Mouse (Mus musculus) mouse trophoblast stem cell (cell line): ENCODE data around the gene Ugt1a5.

Experiments
- in situ Hi-C, 2 experiments: fragments of 300-500 bp; cut with MseI, MboI; formaldehyde crosslinking; loops; 2 replicates in 1 of 2; 3 replicates in 1 of 2; pipeline ENCODE4 v1.15.1; 2025

Ugt1a5 gene

DNA sequence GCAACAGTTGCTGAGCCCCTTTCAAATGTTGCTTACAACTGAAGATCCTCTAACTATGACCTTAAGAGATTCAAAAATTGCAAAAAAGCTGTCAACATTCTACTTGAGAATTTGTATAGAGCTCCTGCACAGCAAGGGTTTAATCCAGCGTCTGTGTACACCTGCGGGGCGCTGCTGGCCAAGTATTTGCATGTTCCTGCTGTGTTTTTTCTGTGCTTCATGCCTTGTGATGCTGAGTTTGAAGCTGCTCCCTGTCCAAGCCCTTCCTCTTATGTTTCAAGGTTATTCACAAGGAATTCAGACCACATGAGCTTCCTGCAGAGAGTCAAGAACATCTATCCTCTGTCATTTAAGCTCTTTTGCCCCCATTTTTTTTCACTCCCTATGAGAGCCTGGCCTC lies 26.3 kb downstream of the Ugt1a5 start:
- in situ Hi-C loops: loop anchor here (25.0 kb wide), 2 partner anchors 220 to 655 kb away; partner anchors contain the start of gene Spp2 (in 1 of the 2)

DNA sequence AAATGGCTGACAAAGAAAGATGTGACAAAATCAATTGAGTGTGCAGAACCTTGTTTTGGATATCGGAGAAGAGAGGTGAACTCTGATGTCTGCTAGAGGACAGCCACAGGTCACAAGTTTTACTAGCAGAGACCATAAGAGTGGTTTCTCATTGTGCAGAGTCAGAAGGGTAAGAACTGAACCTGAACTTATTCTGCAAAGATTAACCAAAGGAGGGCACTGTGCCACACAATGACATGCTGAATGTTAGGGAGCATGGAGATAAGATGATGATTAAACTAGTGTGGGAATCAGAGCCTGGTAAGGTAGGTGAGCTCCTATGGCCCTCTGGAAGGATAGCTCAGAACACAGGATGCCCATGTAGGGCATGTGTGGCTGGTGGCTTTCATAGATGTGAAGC lies 29.9 kb downstream of the Ugt1a5 start:
- in situ Hi-C loops: loop anchor here (25.0 kb wide), 2 partner anchors 217 to 658 kb away; partner anchors contain the start of gene Spp2 (in 1 of the 2)

- in situ Hi-C loops: loop anchor here (25.0 kb wide), 2 partner anchors 215 to 660 kb away; partner anchors contain the start of gene Spp2 (in 1 of the 2)
Measured at GRCm38 (mm10) chr1:88197443-88197842, 31.6 kb downstream of the Ugt1a5 start.

DNA sequence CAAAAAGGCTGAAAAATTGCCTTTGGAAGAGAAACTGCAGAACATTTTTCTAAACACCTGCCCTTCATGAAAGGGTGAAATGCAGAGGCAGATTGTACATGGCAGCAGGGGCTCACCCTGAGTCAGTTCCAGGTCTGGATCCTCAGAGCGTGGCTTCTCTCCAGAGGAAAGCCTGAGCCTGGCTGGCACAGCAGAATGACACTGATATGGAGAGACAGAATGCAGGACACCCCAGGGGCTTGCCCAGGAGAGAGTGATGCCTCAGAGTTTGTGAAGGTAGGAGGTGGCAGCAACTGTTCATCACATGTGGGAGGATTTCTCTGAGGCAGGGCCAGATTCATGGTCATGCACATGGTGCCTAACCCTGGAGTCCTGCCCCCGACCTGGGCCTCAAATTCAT lies 34.2 kb downstream of the Ugt1a5 start:
- in situ Hi-C loops: loop anchor here (25.0 kb wide), 2 partner anchors 212 to 663 kb away; partner anchors contain the start of gene Spp2 (in 1 of the 2)

- in situ Hi-C loops: no loop called here
Measured at GRCm38 (mm10) chr1:88200456-88200855, 34.6 kb downstream of the Ugt1a5 start, which contains the start of gene Ugt1a2. Gene Ugt1a2, plus strand, starts transcription at chr1:88200601.

GRCm38 (mm10) chr1:88205294-88205922 lies 39.6 kb downstream of the Ugt1a5 start, which contains the start of gene Dnajb3:
Gene Dnajb3, minus strand, starts transcription at chr1:88205782.
- in situ Hi-C loops: no loop called here

GRCm38 (mm10) chr1:88206843-88207479 lies 41.1 kb downstream of the Ugt1a5 start:
- in situ Hi-C loops: no loop called here

DNA sequence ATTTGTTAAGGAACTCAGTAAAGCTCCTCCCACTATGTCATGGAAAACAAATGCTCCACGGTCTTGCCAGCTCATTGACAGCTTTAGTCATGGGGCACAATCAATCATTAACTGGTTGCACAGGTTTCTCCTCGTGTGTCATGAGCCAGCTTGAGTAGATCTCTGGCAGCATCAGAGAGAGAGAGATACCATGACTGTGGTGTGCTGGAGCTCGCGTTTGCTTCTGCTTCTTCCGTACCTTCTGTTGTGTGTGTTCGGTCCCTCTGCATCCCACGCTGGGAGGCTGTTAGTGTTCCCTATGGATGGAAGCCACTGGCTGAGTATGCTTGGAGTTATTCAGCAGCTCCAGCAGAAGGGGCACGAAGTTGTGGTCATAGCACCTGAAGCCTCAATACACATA lies 46.0 kb downstream of the Ugt1a5 start, which contains the start of gene Ugt1a1:
Gene Ugt1a1, plus strand, starts transcription at position 148 of the 400 bp plus-strand sequence.
- in situ Hi-C loops: no loop called here

DNA sequence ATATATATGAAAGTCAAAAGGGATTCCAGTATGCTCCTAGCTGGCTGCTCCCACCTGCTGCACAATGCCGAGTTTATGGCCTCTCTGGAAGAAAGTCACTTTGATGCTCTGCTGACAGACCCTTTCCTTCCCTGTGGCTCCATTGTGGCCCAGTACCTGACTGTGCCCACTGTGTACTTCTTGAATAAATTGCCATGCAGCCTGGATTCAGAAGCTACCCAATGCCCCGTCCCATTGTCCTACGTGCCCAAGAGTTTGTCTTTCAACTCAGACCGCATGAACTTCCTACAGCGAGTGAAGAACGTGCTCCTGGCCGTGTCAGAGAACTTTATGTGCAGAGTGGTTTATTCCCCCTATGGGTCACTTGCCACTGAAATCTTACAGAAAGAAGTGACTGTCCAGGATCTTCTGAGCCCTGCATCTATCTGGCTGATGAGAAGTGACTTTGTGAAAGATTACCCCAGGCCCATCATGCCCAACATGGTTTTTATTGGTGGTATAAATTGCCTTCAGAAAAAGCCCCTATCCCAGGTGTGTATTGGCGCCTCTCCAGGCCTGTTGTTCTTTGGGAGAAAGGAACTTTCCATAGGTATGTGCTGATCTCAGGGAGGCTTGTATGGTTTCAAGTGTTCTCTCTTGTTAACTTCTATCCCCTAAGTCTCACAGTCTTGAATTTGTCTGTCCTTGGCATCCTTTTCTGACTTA lies 46.7 kb downstream of the Ugt1a5 start:
- in situ Hi-C loops: no loop called here

GRCm38 (mm10) chr1:88213061-88213460 lies 47.2 kb downstream of the Ugt1a5 start:
- in situ Hi-C loops: no loop called here

- in situ Hi-C loops: no loop called here
Measured at GRCm38 (mm10) chr1:88213766-88214461, 48.1 kb downstream of the Ugt1a5 start.

- in situ Hi-C loops: no loop called here
Measured at GRCm38 (mm10) chr1:88214462-88214952, 48.7 kb downstream of the Ugt1a5 start.

DNA sequence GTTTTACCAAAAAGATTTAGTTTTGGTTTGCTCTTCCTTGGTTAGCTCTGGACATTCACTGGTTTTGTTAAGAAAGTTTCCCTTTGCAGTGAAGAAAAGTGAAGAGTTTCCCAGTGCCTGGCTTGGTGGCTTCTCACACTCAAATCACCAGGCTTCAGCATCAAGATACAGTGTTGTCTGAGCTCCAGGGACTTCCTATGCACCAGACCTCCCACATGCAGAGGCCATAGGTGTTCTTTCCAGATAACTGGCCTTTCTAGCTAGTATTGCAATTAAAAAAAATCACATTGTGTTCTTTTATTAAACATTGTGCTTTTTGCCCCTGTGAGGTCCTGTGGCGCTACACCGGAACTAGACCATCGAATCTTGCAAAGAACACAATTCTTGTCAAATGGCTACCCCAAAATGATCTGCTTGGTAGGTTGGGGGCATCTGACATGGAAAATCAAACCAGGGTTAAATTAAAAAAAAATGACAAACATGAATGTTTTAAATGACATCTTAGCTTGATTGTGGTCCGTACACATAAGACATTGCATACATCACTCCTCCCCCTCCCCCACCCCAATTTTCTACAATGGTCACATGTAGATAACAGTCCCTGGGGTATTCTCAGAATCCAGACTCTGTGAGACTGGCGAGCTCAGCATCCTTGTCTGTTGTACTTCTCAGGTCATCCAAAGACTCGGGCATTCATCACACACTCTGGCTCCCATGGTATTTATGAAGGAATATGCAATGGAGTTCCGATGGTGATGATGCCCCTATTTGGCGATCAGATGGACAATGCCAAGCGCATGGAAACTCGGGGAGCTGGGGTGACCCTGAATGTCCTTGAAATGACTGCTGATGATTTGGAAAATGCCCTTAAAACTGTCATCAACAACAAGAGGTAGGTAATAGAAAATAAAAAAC lies 49.9 kb downstream of the Ugt1a5 start:
- in situ Hi-C loops: no loop called here

- in situ Hi-C loops: no loop called here
Measured at GRCm38 (mm10) chr1:88216551-88216950, 50.7 kb downstream of the Ugt1a5 start.

DNA sequence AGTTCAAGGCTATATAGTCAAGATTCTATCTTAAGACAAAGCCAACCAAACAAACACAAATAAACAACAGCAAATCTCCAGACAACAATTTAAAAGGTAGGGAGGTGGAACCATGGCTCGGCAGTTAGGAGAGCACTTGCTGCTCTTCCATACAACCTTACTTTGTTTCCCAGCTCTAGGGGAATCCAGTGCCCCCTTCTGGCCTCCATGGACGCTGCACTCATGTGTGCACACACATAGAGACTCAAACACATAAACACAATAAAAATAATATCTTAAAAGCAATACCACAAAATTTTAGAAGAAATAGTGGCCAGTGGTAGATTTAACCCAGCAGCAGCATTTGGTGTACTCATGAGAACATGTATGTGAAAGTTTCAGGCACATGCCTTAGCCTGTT lies 51.3 kb downstream of the Ugt1a5 start:
- in situ Hi-C loops: no loop called here

DNA sequence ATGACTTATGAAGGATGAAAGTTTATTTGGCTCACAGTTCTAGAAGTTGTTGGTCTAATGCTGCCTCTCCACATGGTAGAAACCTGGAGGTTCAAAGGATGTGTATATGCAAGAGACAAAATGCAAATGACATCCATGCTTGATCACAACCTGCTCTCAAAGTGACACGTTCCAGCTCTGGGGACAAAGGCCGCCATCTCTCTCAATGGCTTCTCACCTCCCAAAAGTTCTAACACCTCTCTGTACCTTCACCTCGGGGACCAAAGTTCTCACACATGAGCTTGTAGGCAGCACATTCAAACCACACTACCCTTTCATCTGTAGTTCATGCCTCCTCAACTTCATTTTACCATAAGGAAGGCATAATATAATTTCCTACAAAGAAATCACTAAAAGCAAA lies 51.8 kb downstream of the Ugt1a5 start:
- in situ Hi-C loops: no loop called here

DNA sequence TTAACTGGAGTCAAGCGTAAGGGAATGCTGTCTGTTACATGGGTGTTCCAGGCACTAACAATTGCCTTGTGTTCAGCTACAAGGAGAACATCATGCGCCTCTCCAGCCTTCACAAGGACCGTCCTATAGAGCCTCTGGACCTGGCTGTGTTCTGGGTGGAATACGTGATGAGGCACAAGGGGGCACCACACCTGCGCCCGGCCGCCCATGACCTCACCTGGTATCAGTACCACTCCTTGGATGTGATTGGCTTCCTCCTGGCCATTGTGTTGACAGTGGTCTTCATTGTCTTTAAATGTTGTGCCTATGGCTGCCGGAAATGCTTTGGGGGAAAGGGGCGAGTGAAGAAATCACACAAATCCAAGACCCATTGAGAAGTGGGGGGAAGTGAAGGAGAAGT lies 52.2 kb downstream of the Ugt1a5 start:
- in situ Hi-C loops: no loop called here

GRCm38 (mm10) chr1:88218591-88218990 lies 52.8 kb downstream of the Ugt1a5 start:
- in situ Hi-C loops: no loop called here

GRCm38 (mm10) chr1:88219054-88219453 lies 53.2 kb downstream of the Ugt1a5 start:
- in situ Hi-C loops: no loop called here

GRCm38 (mm10) chr1:88220336-88220735 lies 54.5 kb downstream of the Ugt1a5 start:
- in situ Hi-C loops: no loop called here
